Mouse (Mus musculus): ENCODE measurements around the gene Rcn3. TPM values are rescaled to one million over a fixed set of nuclear protein-coding genes. Genes with fewer than 3 reads are reported as not detected.

Rcn3 gene
- polyA plus RNA-seq (2012; rRNA removed) = 91.6 and 110 TPM in 2 replicates

GRCm38 (mm10) chr7:45092048-45092447 lies at the start of gene Rcn3:
Gene Rcn3 (minus strand): TSS chr7:45092221.

GRCm38 (mm10) chr7:45135993-45136567 lies 44.1 kb upstream of the Rcn3 start, which contains the start of the genes Gm45713 and Flt3l:
Gene Gm45713 (minus strand): TSS chr7:45136231.
Gene Flt3l (minus strand): TSS chr7:45136432.

DNA sequence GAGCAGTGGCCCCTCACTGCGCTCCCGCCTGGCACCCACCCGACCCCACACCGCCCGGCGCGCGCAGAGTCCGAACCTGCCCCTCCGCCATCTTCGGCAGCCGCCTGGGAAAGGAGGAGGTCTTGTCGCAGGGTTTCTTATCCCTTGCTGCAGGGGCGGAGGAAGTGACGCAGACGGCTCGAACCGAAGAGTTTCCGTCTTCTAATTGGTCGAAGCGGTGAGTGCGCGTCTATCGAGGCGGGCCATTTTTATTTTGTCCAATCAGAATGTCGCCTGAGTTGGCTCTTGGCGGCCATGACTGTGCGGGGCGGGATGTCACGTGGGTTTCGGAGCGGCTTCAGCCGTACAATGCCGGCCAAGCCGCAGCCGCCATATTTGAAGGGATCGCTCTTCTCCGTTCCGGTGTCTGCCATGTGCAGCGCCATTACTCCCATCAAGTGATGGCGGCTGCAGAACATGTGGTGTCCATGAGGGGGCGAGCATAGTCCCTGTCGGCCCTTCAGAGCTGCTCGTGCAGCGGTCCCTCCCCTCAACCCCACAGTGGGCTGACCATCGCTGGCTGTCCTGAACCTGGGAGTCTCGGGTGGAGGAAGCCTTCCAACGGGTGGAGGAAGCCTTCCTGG lies 36.7 kb upstream of the Rcn3 start, which contains the start of gene Rpl13a:
Rpl13a (minus strand) TSS at position 138 of the 623 bp plus-strand sequence.

DNA sequence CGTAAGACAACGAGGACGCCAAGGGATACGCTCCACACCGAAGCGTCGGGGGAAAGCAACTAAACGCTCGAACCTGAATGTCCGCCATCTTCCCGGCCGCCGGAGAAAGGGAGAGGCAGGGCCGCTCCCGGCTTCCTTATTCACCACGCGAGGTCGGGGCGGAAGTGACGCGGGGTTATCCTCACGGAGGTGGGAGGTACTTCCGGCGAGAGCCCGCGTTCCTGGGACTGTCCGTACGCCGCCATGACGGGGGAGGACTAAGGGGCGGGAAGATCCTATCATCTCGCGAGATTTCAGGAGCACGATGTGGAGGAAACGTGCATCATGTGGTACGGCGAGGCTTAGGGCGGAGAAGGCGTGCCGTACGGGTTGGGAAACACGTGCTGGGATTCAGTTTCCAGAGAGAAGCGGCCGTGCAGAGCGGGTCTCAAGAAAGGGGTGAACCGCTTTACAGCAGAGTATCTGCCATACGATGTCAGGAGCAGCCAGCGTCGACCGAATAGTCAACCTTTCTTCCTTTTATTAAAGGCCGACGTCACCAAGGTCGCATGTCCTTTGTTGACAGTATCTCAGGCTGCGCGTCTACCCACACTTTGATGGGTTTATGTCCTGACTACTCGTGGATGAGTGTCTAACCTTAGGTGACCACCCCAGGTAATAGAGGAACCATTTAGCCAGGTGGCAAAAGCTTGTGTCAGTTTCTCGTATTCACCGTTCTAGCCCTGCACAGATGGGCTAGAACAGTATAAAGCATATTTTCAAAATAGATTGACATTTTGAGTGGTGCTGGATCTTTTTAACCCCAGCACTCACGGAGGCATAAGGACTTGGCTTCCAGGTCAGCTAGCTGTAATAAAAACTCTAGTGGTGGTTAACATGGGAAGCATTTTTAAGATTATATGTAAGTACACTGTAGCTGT lies 32.5 kb upstream of the Rcn3 start, which contains the start of gene Rps11:
Rps11 (minus strand) TSS at position 216 of the 920 bp plus-strand sequence.

GRCm38 (mm10) chr7:45103652-45104180 lies 11.7 kb upstream of the Rcn3 start, which contains the start of gene Fcgrt:
Gene Fcgrt (minus strand): TSS chr7:45103851.

GRCm38 (mm10) chr7:45062239-45062835 lies 29.7 kb downstream of the Rcn3 start, which contains the start of the genes Nosip and Prrg2:
Gene Nosip (plus strand): TSS chr7:45062429.
Gene Prrg2 (minus strand): TSS chr7:45062677.

DNA sequence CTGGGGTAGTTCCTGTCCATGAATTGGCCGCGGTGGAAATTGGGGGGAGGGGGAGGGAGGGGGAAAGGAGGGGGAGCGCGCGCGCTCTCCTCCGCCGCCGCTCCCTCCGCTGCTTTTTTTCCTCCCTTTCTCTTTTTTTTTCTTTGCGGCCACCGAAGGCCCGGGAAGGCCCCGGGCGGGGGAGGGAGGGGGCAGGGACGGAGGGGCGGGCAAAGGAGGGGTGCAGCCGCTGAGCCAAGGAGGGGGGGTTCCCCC lies 39.2 kb downstream of the Rcn3 start, which contains the start of gene Prr12:
Prr12 (minus strand) TSS at position 20 of the 255 bp plus-strand sequence.

Other genes with a start within 250 kb of the Rcn3 start
- 92.9 and 317 TPM in 2 replicates for gene Akt1s1, start 243.2 kb downstream of the Rcn3 start, polyA plus RNA-seq (2012; rRNA removed)
- 50.9 and 54.2 TPM in 2 replicates for gene Tbc1d17, start 243.1 kb downstream of the Rcn3 start, polyA plus RNA-seq (2012; rRNA removed)
- gene Pnkp, start 235.1 kb downstream of the Rcn3 start, polyA plus RNA-seq (2012; rRNA removed) = 25.5 and 34.7 TPM in 2 replicates
- gene Ptov1, start 222.4 kb downstream of the Rcn3 start, polyA plus RNA-seq (2012; rRNA removed) = 136 and 176 TPM in 2 replicates
- gene Med25, start 199.5 kb downstream of the Rcn3 start, polyA plus RNA-seq (2012; rRNA removed) = 129 and 224 TPM in 2 replicates
- gene Fuz, start 196.1 kb downstream of the Rcn3 start, polyA plus RNA-seq (2012; rRNA removed) = 47.7 and 54.0 TPM in 2 replicates
- gene Ap2a1, start 162.7 kb downstream of the Rcn3 start, polyA plus RNA-seq (2012; rRNA removed) = 46.2 and 50.4 TPM in 2 replicates
- gene Tsks, start 149.0 kb downstream of the Rcn3 start, polyA plus RNA-seq (2012; rRNA removed) = not detected in 2 replicates
- gene Cpt1c, start 117.4 kb downstream of the Rcn3 start, polyA plus RNA-seq (2012; rRNA removed) = 8.3 and 10.7 TPM in 2 replicates
- gene Prmt1, start 105.7 kb downstream of the Rcn3 start, polyA plus RNA-seq (2012; rRNA removed) = 35.4 and 37.3 TPM in 2 replicates
- gene Irf3, start 94.6 kb downstream of the Rcn3 start, polyA plus RNA-seq (2012; rRNA removed) = 42.0 and 48.4 TPM in 2 replicates
- 15.0 and 16.7 TPM in 2 replicates for gene Bcl2l12, start 93.5 kb downstream of the Rcn3 start, polyA plus RNA-seq (2012; rRNA removed)
- gene Scaf1, start 75.9 kb downstream of the Rcn3 start, polyA plus RNA-seq (2012; rRNA removed) = 39.9 and 41.0 TPM in 2 replicates
- 83.5 and 105 TPM in 2 replicates for gene Rras, start 74.3 kb downstream of the Rcn3 start, polyA plus RNA-seq (2012; rRNA removed)
- gene Prr12, start 39.3 kb downstream of the Rcn3 start, polyA plus RNA-seq (2012; rRNA removed) = 6.7 and 6.9 TPM in 2 replicates
- gene Nosip, start 29.8 kb downstream of the Rcn3 start, polyA plus RNA-seq (2012; rRNA removed) = 34.9 and 38.4 TPM in 2 replicates
- 87.1 and 134 TPM in 2 replicates for gene Prrg2, start 29.5 kb downstream of the Rcn3 start, polyA plus RNA-seq (2012; rRNA removed)
- gene Fcgrt, start 11.6 kb upstream of the Rcn3 start, polyA plus RNA-seq (2012; rRNA removed) = 25.6 and 32.7 TPM in 2 replicates
- 64.2 and 69.2 TPM in 2 replicates for gene Rps11, start 32.2 kb upstream of the Rcn3 start, polyA plus RNA-seq (2012; rRNA removed)
- gene Rpl13a, start 36.5 kb upstream of the Rcn3 start, polyA plus RNA-seq (2012; rRNA removed) = 383 and 516 TPM in 2 replicates
- gene Gm45713, start 44.0 kb upstream of the Rcn3 start, polyA plus RNA-seq (2012; rRNA removed) = 0.29 TPM in 1 of 2 replicates, not detected in the other
- gene Flt3l, start 44.2 kb upstream of the Rcn3 start, polyA plus RNA-seq (2012; rRNA removed) = 13.0 and 17.0 TPM in 2 replicates
- gene Pih1d1, start 62.1 kb upstream of the Rcn3 start, polyA plus RNA-seq (2012; rRNA removed) = 20.8 and 21.0 TPM in 2 replicates
- 28.8 and 40.0 TPM in 2 replicates for gene Aldh16a1, start 62.4 kb upstream of the Rcn3 start, polyA plus RNA-seq (2012; rRNA removed)
- gene Slc17a7, start 71.7 kb upstream of the Rcn3 start, polyA plus RNA-seq (2012; rRNA removed) = 0.02 TPM in 1 of 2 replicates, not detected in the other
- gene Gfy, start 87.3 kb upstream of the Rcn3 start, polyA plus RNA-seq (2012; rRNA removed) = 0.05 TPM in 1 of 2 replicates, not detected in the other
- gene Pth2, start 88.8 kb upstream of the Rcn3 start, polyA plus RNA-seq (2012; rRNA removed) = not detected in 2 replicates
- 0.10 TPM in 1 of 2 replicates, not detected in the other for gene Ccdc155, start 112.7 kb upstream of the Rcn3 start, polyA plus RNA-seq (2012; rRNA removed)
- 12.6 and 13.9 TPM in 2 replicates for gene Dkkl1, start 119.9 kb upstream of the Rcn3 start, polyA plus RNA-seq (2012; rRNA removed)
- 10.2 and 10.8 TPM in 2 replicates for gene Tead2, start 123.5 kb upstream of the Rcn3 start, polyA plus RNA-seq (2012; rRNA removed)
- gene Cd37, start 146.9 kb upstream of the Rcn3 start, polyA plus RNA-seq (2012; rRNA removed) = 6.6 and 13.4 TPM in 2 replicates
- 0.04 TPM in 1 of 2 replicates, not detected in the other for gene Slc6a16, start 148.9 kb upstream of the Rcn3 start, polyA plus RNA-seq (2012; rRNA removed)
- gene Slc6a21, start 185.3 kb upstream of the Rcn3 start, polyA plus RNA-seq (2012; rRNA removed) = not detected in 2 replicates
- 50.9 and 54.1 TPM in 2 replicates for gene Trpm4, start 241.6 kb upstream of the Rcn3 start, polyA plus RNA-seq (2012; rRNA removed)
- gene Hrc, start 243.1 kb upstream of the Rcn3 start, polyA plus RNA-seq (2012; rRNA removed) = 0.43 and 1.2 TPM in 2 replicates